Mouse (Mus musculus): ENCODE measurements around the gene Sds.

DNA sequence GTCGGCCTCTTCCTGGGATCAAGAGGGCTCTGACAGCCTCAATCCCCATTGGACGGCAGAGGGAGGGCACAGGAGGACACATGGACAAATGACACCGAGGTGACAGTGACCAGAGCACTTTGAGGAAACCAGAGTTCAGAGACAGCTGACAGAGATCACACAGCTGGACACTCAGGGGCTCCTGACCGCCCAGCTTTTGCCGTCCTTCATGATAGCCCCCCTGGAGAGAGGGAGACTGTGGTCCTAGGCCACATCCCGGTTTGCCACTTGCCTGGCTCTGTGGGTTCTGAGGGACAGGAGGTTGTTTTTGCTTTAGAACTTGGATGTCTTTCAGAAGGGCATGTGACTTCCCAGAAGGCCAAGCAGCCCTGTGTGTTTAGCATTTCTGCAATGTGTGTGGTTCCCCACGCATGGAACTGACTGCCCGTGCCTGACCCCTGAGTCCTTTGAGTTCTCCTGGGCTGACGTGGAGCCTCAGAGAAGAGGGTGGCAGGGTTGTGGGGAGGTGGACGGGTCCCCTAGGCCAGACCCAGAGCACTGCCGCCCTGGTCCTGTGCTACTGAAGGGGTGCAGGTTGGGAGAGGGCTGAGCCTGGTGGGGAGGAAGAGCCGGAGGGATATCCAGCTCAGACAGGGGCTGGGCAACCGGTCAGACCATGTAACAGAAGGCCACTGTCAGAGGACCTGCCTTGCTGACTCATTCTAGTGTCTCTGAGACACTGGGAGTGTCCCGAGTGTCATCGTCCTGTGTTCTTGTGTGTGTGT is 40.1 kb downstream of the Sds start:
- TF ChIP-seq POU5F1 (IDR thresholded peaks at IDR 0.05; ENCODE audit: borderline replicate concordance, low read length) (no peak), CTCF (conservative IDR thresholded peaks at IDR 0.05; ENCODE audit: low read length) (no peak)

All from E14TG2a.4 (cell line).